Mouse (Mus musculus) neural tube, embryonic 14.5 days (tissue): ENCODE measurements around the gene Iscu. TPM values are rescaled to one million over a fixed set of nuclear protein-coding genes. Genes with fewer than 3 reads are reported as not detected.
"Not testable (repeated sequence)": the region's sequence is repeated elsewhere in the genome, so short reads cannot be mapped to it uniquely, and the experiment has no call there.

ENCODE experiments used
- ATAC-seq: fragments of 200-750 bp; cut with Nextera tagmentation; 2 replicates; pipeline ENCODE4 v1.8.0; 2017; ENCODE audit warnings: low read depth, mild to moderate bottlenecking, moderate TSS enrichment, moderate library complexity
- H3K27ac ChIP-seq: fragments of 300-500 bp; sonication (generic); 2 replicates; pipeline ENCODE4 v1.5.1; 2014; ENCODE audit warnings: low read depth, mild to moderate bottlenecking, control low read depth, low read length, moderate library complexity, mixed read lengths
- H3K27me3 ChIP-seq: fragments of 300-500 bp; sonication (generic); 2 replicates; pipeline ENCODE4 v1.6.1; 2014; ENCODE audit warnings: low read length; ENCODE audit not compliant: control insufficient read depth, insufficient read depth
- H3K36me3 ChIP-seq: fragments of 300-500 bp; sonication (generic); 2 replicates; pipeline ENCODE4 v1.6.1; 2014; ENCODE audit warnings: low read length, mixed read lengths; ENCODE audit not compliant: control insufficient read depth, insufficient read depth
- H3K4me1 ChIP-seq: fragments of 300-500 bp; sonication (generic); 2 replicates; pipeline ENCODE4 v1.6.1; 2014; ENCODE audit warnings: low read length; ENCODE audit not compliant: control insufficient read depth, insufficient read depth
- H3K4me2 ChIP-seq: fragments of 300-500 bp; sonication (generic); 2 replicates; pipeline ENCODE4 v1.6.1; 2014; ENCODE audit warnings: mild to moderate bottlenecking, low read depth, low read length, control low read depth
- H3K4me3 ChIP-seq: fragments of 300-500 bp; sonication (generic); 2 replicates; pipeline ENCODE4 v1.5.1; 2014; ENCODE audit warnings: low read depth, low read length, control low read depth, mixed read lengths
- H3K9ac ChIP-seq: fragments of 300-500 bp; sonication (generic); replicated peaks from 2 replicates; pipeline ENCODE4 v1.6.1; 2014; ENCODE audit warnings: low read depth, mild to moderate bottlenecking, control low read depth, low read length, mixed read lengths
- H3K9me3 ChIP-seq: fragments of 300-500 bp; sonication (generic); 2 replicates; pipeline ENCODE4 v1.6.1; 2016; ENCODE audit warnings: low read length; ENCODE audit not compliant: control insufficient read depth
- WGBS: fragments of 180-500 bp; shearing (Covaris S2); extraction: QIAGEN DNeasy Blood & Tissue Kit; methylation state at CpG from one replicate; pipeline ENCODE4 v1.1.7; 2014; 5-methylcytosine and 5-hydroxymethylcytosine counted together
- polyA plus RNA-seq: library from polyadenylated mRNA; unstranded; fragments of >200 nt; fragmentation: Nextera tagmentation; extraction: Ambion mirVana; gene quantifications from 2 replicates; pipeline ENCODE4 v1.2.1, GENCODE M21; 2014

Iscu gene
- polyA plus RNA-seq, 1 experiment from 2014 or later, result 79.5 TPM

DNA sequence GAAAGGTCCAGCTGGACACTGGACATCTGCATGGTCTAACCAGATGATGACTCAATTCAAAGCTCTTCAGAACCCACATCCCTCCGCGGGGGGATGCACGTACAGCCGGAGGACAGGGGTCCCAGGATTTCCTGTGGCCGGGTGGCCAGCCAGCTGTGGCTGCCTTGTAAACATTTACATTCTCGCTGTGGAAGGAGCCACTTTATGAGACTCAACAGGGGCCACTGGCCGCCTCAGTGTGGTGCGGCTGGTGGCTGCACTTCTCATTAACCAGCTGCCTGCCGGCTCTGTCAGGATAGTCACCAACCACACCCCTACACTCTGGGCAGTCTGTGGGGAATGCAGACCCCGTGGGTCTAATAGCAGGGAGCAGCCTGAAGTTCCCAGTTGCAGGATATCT is 33.9 kb downstream of the Iscu start:
- Histone ChIP-seq H3K4me3 (no peak overlapping the region), H3K9ac (no peak overlapping the region), H3K27ac (no peak overlapping the region), H3K27me3 (no peaks in the 10 kb centered on the region), H3K4me2 (no peak overlapping the region), H3K9me3 (no peaks in the 10 kb centered on the region), H3K36me3 (no peaks in the 10 kb centered on the region), H3K4me1 (no peaks in the 10 kb centered on the region)
- 30% methylated on average over 10 of the region's 10 CpGs for WGBS
- no peak for ATAC-seq

DNA sequence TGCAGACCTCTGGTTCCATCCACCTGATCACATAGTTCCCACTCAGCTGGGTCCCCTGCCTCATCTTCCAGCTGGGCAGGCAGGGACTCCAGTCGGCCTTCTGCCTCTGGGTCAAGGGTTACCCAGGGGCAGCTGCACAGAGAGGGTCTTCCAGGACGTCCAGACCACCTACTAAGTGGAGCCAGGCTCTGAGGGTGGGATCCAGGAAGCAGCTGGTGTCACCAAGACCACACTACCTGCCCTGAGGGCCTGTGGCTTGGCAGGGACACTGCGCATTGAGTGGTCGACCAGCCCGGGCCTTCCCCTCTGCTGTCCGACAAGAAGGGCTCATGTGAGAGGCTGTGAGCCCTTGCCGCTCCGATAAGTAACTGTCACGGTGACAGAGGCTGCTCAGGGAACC is 35.2 kb downstream of the Iscu start:
- H3K4me2 ChIP-seq, result no peak overlapping the region
- no peak overlapping the region for H3K9ac ChIP-seq
- H3K27me3 ChIP-seq, result no peaks in the 10 kb centered on the region
- no peaks in the 10 kb centered on the region for H3K36me3 ChIP-seq
- H3K27ac ChIP-seq, result no peak overlapping the region
- no peak for ATAC-seq
- no peaks in the 10 kb centered on the region for H3K9me3 ChIP-seq
- no peak overlapping the region for H3K4me3 ChIP-seq
- no peaks in the 10 kb centered on the region for H3K4me1 ChIP-seq
- WGBS, result 75% methylated on average over 9 of the region's 9 CpGs

DNA sequence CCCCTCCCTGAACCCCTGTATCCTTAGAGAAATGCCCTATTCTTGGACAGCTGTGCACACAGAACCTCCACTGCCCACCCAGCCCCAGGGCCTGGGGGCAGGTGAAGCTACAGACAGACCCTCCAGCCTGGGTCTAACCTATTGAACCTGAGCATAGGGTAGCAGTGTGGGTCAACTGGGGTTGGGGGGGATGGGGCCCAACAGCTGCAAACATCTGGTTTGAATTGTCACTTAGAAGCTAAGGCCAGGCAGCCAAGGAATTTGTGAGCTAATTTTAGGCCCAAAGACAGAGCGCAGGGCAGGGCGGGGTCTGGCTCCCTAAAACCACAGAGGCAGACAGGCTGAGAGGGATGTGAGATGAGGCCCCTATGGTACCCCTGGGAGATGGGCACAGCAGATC is 35.6 kb downstream of the Iscu start:
- no peak overlapping the region for H3K4me2 ChIP-seq
- no peak overlapping the region for H3K27ac ChIP-seq
- H3K36me3 ChIP-seq, result no peaks in the 10 kb centered on the region

DNA sequence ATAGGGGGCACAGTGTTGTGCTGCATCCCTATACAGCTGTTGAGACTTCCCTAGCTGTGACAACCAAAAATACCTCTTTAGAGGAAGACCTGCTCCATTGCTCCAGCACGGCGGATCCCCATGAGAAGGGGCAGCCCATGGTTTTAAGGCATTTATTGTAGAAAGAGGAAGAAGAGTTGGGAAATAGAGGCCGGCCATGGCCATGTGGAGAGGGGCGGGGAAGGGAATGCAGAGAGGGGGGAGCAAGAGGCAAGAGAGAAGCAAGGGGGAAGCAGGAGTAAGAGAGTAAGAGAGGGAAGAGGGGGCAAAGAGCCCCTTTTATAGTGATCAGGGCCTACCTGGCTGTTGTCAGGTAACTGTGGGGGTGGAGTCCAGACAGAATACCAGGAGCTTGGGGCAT is 37.6 kb downstream of the Iscu start:
- Histone ChIP-seq H3K4me2 (no peak overlapping the region), H3K4me3 (no peak overlapping the region), H3K27ac (no peak overlapping the region), H3K36me3 (no peaks in the 10 kb centered on the region), H3K9me3 (no peaks in the 10 kb centered on the region), H3K27me3 (no peaks in the 10 kb centered on the region), H3K9ac (no peak overlapping the region), H3K4me1 (no peaks in the 10 kb centered on the region)
- 94% methylated on average over 4 of the region's 4 CpGs for WGBS
- no peak for ATAC-seq

More for the DNA sequence above, 35.6 kb downstream of the Iscu start:
- H3K4me1 ChIP-seq, result no peaks in the 10 kb centered on the region
- ATAC-seq, result no peak
- 76% methylated on average over 2 of the region's 2 CpGs for WGBS
- no peaks in the 10 kb centered on the region for H3K9me3 ChIP-seq
- no peak overlapping the region for H3K4me3 ChIP-seq
- H3K9ac ChIP-seq, result no peak overlapping the region
- no peaks in the 10 kb centered on the region for H3K27me3 ChIP-seq

DNA sequence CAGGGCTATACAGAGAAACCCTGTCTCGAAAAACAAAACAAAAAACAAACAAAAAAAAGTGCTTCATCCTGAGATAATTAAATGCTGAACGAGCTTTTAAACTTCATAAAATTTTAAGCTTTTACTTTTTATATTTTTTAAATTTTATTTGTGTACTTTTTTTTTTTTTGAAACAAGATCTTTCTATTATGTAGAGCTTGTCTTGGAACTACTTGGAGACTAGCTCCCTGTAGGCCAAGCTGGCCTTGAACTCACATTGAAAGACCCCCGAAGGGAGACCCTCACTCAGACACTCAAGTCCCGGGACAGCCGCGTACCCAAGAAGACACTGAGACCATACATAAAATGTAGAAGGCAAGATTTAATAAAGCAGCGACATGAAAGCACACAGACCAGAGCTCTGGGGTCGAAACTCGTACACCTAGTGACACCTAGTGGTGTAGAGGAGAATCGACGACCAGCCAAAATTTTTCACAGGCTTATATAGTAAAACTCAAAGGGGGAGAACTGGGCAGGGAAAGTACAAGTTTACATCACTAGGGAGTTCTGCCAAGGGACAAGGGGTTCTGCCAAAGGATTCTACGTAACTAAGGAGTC is 39.4 kb downstream of the Iscu start:
- not testable (repeated sequence) for H3K4me1 ChIP-seq, H3K36me3 ChIP-seq, H3K27me3 ChIP-seq, H3K4me2 ChIP-seq, ATAC-seq, H3K9ac ChIP-seq, H3K4me3 ChIP-seq, H3K27ac ChIP-seq, H3K9me3 ChIP-seq
- 25% methylated on average over 11 of the region's 12 CpGs for WGBS

DNA sequence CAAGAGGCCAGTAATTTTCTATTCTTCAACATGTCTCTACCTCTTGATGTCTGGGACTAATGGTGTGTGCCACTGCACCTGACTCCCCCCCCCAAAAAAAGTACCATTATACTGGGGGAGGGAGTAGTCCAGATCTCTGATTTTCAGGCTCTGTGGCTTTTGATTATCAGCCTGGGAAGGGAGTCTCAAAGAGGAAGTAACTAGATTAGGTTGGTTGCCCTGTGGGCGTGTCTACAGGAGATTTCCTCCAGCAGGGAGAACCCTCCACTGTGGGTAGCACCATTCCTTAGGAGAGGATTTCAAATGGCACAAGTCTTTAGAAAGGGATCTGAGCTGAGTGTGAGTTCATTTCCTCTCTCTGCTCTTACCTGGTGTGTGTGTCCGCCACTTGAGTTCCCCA is 40.1 kb downstream of the Iscu start:
- no peaks in the 10 kb centered on the region for H3K4me1 ChIP-seq
- no peak overlapping the region for H3K4me2 ChIP-seq
- no peaks in the 10 kb centered on the region for H3K9me3 ChIP-seq
- no peak overlapping the region for H3K27ac ChIP-seq
- 90% methylated on average over 2 of the region's 2 CpGs for WGBS
- H3K4me3 ChIP-seq, result no peak overlapping the region
- no peak overlapping the region for H3K9ac ChIP-seq
- no peaks in the 10 kb centered on the region for H3K27me3 ChIP-seq
- no peak for ATAC-seq
- no peaks in the 10 kb centered on the region for H3K36me3 ChIP-seq

DNA sequence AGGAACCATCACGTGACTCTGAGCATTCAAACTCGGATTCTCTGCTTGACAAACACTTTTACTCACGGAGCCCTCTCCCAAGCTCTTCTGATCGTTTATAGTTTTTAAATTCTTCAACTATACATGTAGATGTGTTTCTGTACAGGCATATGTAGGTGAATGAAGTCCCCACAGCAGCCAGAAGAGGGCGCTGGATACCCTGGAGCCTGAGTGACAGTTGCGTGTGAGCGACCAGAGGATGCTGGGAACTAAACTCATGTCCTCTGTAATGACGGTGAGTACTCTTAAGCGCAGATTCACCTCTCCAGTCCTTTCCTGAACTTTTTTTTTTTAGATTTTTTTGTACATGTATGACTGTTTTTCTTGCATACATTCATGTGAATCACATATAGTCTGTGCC is 41.1 kb downstream of the Iscu start:
- Histone ChIP-seq H3K9me3 (no peaks in the 10 kb centered on the region), H3K4me2 (no peak overlapping the region), H3K27me3 (no peaks in the 10 kb centered on the region), H3K36me3 (no peaks in the 10 kb centered on the region), H3K9ac (no peak overlapping the region), H3K4me3 (no peak overlapping the region), H3K27ac (no peak overlapping the region), H3K4me1 (no peaks in the 10 kb centered on the region)
- ATAC-seq, result no peak
- WGBS, result 25% methylated on average over 9 of the region's 9 CpGs

DNA sequence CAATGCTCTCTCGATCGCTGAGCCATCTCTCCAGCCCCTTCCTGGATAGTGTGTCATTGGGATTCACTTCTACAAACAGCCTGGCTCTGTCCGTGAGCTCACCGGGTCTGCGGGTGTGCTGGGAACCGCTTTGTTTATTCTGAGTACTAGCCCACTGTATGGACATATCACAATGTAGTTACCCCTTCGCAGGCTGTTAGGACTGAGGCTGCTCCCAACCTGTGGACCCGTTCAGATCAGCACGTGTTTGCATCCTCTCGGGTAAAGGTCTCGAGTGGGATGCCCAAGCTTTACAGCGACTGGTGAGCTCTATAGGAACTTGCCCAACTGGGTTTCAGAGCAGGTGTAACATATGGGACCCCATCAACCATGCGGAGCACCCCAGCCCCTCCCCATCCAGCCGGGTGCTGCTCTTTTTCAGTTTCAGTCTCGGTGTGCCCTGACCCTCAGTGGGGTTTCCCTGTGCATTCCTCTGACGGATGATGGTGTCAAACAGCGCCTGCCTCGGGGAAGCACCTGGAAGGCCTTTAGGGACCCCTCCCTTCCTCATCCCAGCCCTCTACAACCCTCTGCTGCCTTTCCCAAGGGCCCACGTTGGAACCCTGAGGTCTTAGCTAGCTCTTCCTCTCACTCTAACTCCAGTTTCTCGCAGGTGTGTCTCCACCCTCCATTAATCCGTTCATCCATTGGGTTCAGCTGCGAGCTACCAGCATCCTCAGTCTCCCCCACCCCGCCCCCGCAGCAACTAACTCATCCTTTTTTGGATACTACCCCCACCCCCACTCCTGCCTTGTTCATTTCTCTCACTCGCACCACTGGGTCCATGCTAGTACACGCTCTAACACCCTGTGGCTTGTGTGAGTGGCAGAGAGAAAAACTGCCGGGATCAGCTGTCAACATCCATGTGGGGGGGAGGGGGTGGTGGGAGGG is 41.8 kb downstream of the Iscu start:
- no peak overlapping the region for H3K4me2 ChIP-seq
- no peaks in the 10 kb centered on the region for H3K27me3 ChIP-seq
- H3K4me1 ChIP-seq, result no peaks in the 10 kb centered on the region
- H3K9ac ChIP-seq, result no peak overlapping the region
- no peak overlapping the region for H3K4me3 ChIP-seq
- no peak overlapping the region for H3K27ac ChIP-seq
- 40% methylated on average over 27 of the region's 27 CpGs for WGBS
- ATAC-seq, result no peak
- H3K9me3 ChIP-seq, result no peaks in the 10 kb centered on the region
- no peaks in the 10 kb centered on the region for H3K36me3 ChIP-seq

DNA sequence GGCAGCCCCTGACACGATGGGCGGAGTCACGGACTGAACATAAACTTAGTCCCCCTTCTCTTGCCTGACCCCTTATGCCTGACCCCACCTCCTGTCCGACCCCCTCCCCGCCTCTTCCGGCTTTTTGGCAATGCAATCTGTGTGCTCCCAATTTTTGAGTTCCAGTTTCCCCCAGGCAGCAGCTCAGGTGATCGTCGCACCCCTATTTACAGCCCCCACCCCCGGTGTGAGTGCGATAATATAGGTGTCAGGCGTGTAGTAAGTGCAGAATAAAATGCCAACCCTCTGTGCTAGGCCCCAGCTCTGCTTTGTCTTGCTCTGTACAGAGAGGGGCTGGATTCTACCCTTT is 42.5 kb downstream of the Iscu start:
- Histone ChIP-seq H3K4me2 (no peak overlapping the region), H3K27me3 (no peaks in the 10 kb centered on the region), H3K4me1 (no peaks in the 10 kb centered on the region), H3K36me3 (no peaks in the 10 kb centered on the region), H3K4me3 (no peak overlapping the region), H3K9me3 (no peaks in the 10 kb centered on the region), H3K27ac (no peak overlapping the region), H3K9ac (no peak overlapping the region)
- no peak for ATAC-seq
- WGBS, result 59% methylated on average over 11 of the region's 11 CpGs
